Mouse (Mus musculus): ENCODE data around the gene Atp5d. TPM values are rescaled to one million over a fixed set of nuclear protein-coding genes. Genes with fewer than 3 reads are reported as not detected.

Gene Atp5d
- total RNA-seq, 2 experiments from 2014 or later, result 982 to 996 TPM

DNA sequence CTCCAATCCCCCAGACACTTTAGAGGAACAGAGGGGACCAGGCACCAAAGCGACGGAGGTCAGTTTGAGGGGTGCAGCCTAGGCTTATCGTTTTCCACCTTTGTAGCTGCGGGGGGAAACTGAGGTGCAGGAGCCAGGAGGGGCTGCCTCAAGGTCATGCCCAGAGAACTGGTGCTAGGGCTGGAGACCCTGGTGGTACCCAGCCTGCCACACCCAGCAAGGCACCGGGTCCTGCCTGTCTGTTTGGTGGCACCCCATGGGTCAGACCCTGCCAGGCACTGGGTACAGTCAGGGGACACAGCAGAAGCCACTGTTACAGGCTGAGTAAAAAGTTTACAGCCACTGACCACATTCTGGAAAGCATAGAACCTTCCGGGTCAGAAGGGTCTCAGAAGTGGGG is 41.9 kb downstream of the Atp5d start:
- DNase-seq, result no peak

DNA sequence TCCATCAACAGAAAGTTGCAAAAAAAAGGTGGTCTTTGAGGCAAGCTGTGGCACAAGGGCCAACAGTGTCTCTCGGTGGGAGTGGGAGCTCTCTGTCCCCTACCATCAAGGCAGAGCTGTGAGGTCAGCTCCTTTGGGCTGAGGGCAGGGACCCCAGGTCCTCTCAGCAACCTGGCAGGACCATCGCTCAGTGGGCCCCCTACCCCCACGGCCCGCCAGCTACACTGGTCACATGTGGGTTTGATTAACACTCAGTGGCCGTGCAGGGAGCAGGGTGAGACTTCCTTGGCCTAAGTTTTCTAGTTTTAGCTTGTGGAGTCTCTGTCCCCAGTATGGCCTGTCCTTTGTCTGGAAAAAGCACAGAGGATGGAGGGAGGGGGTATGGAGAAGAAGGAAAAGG is 42.4 kb downstream of the Atp5d start:
- no peak for DNase-seq

DNA sequence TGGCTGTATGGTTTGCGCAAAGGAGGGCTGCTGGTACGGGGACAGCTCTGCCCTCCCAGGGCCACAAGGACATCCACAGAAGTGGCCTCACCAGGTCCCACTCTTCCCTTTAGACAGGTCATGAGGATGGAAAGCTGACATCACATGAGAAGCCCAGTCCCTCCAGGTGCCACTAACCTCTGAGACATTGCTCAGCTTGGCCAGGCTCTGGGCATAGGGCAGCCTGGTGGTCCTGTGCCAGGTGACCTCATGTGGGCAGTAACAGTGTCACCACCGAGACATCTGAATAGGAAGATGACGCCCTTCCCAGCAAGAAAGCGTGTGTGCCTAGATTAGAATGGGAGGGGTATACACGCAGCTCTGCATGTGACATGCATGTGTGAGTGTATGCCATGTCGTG is 44.1 kb downstream of the Atp5d start:
- DNase-seq, result no peak

DNA sequence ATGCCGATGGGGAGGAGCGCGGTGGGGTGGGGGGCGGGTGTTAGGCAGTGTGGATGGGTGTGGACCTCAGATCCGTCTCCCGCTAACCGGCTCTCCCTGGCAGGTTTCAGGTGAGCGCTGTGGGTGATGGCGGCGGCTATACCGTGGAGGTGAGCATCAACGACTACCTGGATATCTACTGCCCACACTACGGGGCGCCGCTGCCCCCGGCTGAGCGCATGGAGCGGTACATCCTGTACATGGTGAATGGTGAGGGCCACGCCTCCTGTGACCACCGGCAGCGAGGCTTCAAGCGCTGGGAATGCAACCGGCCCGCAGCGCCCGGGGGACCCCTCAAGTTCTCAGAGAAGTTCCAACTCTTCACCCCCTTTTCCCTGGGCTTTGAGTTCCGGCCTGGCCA is 48.2 kb downstream of the Atp5d start:
- no peak for DNase-seq

DNA sequence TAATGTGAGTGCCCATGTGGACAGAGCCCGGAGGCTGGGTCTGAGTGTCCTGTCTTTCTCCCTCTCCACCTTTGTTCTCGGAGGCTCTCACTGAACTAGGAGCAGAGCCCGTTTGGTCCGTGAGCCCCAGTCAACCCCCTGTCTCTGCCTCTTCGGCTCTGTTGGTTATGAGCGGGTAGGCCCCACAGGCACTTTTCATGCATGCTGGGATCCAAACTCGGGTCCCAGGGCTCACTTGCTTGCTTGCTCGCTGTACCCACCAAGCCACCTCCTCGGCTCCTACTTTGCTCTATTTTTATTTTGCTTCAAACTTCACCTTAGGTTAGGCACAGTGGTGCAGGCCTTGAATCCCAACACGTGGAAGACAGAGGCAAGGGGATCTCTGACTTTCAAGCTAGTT is 49.3 kb downstream of the Atp5d start:
- DNase-seq, result no peak

DNA sequence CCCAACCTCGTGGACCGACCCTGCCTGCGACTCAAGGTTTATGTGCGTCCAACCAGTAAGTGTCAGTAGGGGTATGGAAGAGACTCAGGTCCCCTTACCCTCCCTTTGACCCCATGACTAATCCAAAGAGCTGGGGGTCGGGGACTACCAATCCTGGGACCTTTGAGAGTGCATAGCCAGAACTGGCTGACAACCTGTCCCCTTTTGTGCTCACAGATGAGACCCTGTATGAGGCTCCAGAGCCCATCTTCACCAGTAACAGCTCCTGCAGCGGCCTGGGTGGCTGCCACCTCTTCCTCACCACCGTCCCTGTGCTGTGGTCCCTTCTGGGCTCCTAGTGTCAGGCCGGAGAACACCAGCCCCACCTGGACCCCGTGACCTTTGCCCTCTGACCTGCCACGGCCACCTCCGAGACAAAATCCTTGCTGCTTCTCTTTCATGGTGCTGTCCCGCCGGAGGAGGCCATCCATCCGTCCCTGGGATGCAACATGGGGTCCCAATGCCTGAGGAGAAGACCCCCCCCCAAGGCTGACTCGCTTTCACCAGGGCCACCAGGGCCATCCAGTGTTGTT is 50.1 kb downstream of the Atp5d start:
- no peak for DNase-seq

DNA sequence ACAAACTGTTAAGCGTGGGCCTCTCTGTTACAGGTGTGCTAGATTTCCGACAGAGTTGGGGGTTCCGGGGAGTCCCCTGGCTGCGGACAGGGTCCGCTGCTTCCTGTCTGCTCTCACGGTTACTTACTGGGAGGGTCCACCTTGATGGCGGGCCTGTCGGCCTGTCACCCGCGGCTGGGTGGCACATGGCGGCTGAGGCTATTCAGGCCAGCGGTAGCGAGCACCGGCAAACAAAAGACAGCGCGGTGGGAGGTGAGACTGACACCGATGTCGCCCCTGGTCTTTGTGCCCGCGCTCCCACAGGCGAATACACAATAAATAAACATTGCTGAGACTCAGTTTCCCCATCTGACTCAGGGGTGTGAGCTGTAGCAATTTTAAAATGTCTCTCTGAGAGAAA is 51.6 kb downstream of the Atp5d start:
- no peak for DNase-seq

DNA sequence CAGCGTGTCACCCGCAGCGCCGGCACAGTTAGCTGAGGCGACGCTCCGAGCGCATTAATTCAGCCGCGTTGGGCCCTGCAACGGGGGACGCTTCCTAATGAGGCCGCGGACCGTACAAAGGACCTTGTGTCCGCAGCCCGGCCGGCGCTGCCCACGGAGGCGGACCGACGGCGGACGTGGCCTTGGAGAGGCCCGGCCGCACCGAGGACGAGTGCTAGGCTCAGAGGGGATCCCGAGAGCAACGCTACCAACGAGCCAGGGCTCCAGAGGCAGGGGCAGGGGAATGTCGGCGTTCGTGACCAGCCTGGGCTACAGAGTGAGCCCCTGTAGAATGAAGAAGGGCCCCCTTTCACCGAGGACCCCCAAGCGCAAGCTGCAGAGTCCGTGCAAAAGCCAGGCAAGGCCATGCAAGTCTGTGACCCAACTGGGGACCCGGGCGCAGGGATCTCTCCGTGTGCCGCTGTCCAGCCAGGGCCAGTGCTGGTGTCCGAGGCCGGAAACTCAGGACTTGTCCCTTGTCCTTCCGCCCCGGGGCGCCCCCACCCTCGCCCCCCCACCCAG is 52.1 kb downstream of the Atp5d start:
- peak; percentile 68 for DNase-seq

DNA sequence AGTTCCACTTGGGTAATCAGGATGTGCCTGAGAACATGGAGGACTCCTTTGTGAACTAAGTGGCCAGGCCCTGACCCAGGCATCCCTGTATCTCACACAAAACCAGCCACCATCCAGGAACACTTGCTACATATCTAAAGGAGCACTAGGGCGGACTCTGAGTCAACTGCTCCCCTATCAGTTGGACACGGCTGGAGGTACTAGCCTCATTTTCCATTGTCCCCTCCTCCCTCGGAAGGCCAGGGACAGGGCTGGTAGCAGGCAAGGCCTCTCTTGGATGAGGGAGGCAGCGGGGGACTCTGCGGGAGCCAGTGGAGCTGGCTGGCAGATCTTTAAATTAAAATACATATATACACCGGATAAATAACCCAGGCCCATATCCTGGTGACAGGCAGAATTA is 55.5 kb downstream of the Atp5d start:
- no peak for DNase-seq

DNA sequence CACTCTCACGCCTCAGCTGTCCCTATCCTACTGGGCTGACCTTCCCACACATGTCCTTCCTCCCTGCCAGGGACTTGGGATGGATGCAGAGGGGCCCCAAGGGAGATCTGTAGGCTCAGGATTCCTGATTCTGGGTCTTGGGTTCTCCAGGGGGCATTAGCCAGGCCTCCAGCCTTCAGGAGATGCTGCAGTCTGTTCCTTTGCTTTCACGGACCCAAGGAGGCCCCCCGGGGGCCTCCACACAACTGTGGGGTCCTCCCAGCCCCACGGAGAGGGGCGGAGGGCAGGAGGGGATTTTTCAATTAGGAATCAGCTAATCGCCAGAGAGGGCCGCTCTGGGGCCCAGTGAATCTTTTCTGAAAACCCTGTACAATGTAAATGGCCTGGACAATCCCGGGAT is 56.0 kb downstream of the Atp5d start:
- no peak for DNase-seq

Other genes starting within 250 kb of the Atp5d start
- 100 to 1,000 TPM; 316 to 348 TPM for gene Cfd, start 247.8 kb upstream of the Atp5d start, total RNA-seq (2021)
- 10 to 100 TPM; 48.1 to 50.8 TPM for gene Med16, start 229.7 kb upstream of the Atp5d start, total RNA-seq (2021)
- gene Gm26602, start 227.8 kb upstream of the Atp5d start, total RNA-seq (2021), result not detected
- gene Kiss1r, start 221.7 kb upstream of the Atp5d start, total RNA-seq (2021), result 1 to 10 TPM in 1 of 2 experiments, under 1 TPM in 1; 0.69 to 1.8 TPM
- gene R3hdm4, start 217.4 kb upstream of the Atp5d start, total RNA-seq (2021), result 10 to 100 TPM; 78.9 to 93.6 TPM
- gene Arid3a, start 211.6 kb upstream of the Atp5d start, total RNA-seq (2021), result 1 to 10 TPM; 6.3 to 8.1 TPM
- gene Wdr18, start 178.5 kb upstream of the Atp5d start, total RNA-seq (2021), result 10 to 100 TPM; 32.4 to 34.9 TPM
- under 1 TPM; 0.27 to 0.36 TPM for gene Grin3b, start 167.9 kb upstream of the Atp5d start, total RNA-seq (2021)
- 100 to 1,000 TPM; 143 to 146 TPM for gene Tmem259, start 154.3 kb upstream of the Atp5d start, total RNA-seq (2021)
- gene Cnn2, start 150.0 kb upstream of the Atp5d start, total RNA-seq (2021), result 10 to 100 TPM; 46.8 to 57.8 TPM
- 10 to 100 TPM; 16.0 to 19.8 TPM for gene Abca7, start 142.1 kb upstream of the Atp5d start, total RNA-seq (2021)
- gene Arhgap45, start 122.0 kb upstream of the Atp5d start, total RNA-seq (2021), result 10 to 100 TPM; 11.9 to 12.7 TPM
- gene Polr2e, start 98.8 kb upstream of the Atp5d start, total RNA-seq (2021), result 100 to 1,000 TPM in 1 of 2 experiments, 10 to 100 TPM in 1; 96.5 to 102 TPM
- gene Gpx4, start 91.5 kb upstream of the Atp5d start, total RNA-seq (2021), result 1,000 to 10,000 TPM; 1,132 to 1,146 TPM
- gene Sbno2, start 33.1 kb upstream of the Atp5d start, total RNA-seq (2021), result 10 to 100 TPM; 37.5 to 55.7 TPM
- 100 to 1,000 TPM; 133 to 151 TPM for gene Stk11, start 22.8 kb upstream of the Atp5d start, total RNA-seq (2021)
- 10 to 100 TPM; 41.6 to 65.6 TPM for gene Cbarp, start 2.2 kb downstream of the Atp5d start, total RNA-seq (2021)
- 100 to 1,000 TPM; 106 to 127 TPM for gene Midn, start 9.6 kb downstream of the Atp5d start, total RNA-seq (2021)
- gene Cirbp, start 27.4 kb downstream of the Atp5d start, total RNA-seq (2021), result 100 to 1,000 TPM; 102 to 168 TPM
- gene 1600002K03Rik, start 34.3 kb downstream of the Atp5d start, total RNA-seq (2021), result 1 to 10 TPM; 6.4 to 7.7 TPM
- 1 to 10 TPM; 3.3 to 4.5 TPM for gene Efna2, start 40.9 kb downstream of the Atp5d start, total RNA-seq (2021)
- 10 to 100 TPM; 26.5 to 39.2 TPM for gene Mum1, start 87.8 kb downstream of the Atp5d start, total RNA-seq (2021)
- 100 to 1,000 TPM; 470 to 572 TPM for gene Ndufs7, start 110.5 kb downstream of the Atp5d start, total RNA-seq (2021)
- 100 to 1,000 TPM; 164 to 167 TPM for gene Gamt, start 122.4 kb downstream of the Atp5d start, total RNA-seq (2021)
- 100 to 1,000 TPM in 1 of 2 experiments, 10 to 100 TPM in 1; 93.6 to 121 TPM for gene Dazap1, start 122.9 kb downstream of the Atp5d start, total RNA-seq (2021)
- 1,000 to 10,000 TPM; 1,216 to 1,243 TPM for gene Rps15, start 153.8 kb downstream of the Atp5d start, total RNA-seq (2021)
- gene Apc2, start 157.3 kb downstream of the Atp5d start, total RNA-seq (2021), result 1 to 10 TPM; 2.7 to 5.6 TPM
- gene 2310011J03Rik, start 181.9 kb downstream of the Atp5d start, total RNA-seq (2021), result 10 to 100 TPM; 24.0 to 26.7 TPM
- gene Pcsk4, start 190.9 kb downstream of the Atp5d start, total RNA-seq (2021), result 1 to 10 TPM; 4.1 to 7.6 TPM
- 10 to 100 TPM; 38.4 to 61.8 TPM for gene Reep6, start 191.3 kb downstream of the Atp5d start, total RNA-seq (2021)
- gene Adamtsl5, start 209.8 kb downstream of the Atp5d start, total RNA-seq (2021), result 10 to 100 TPM in 1 of 2 experiments, 1 to 10 TPM in 1; 7.6 to 18.7 TPM
- gene Plk5, start 217.8 kb downstream of the Atp5d start, total RNA-seq (2021), result under 1 TPM in 1 of 2 experiments, not detected in 1; 0.12 TPM
- 10 to 100 TPM; 19.6 to 21.8 TPM for gene Mex3d, start 249.0 kb downstream of the Atp5d start, total RNA-seq (2021)